Mouse (Mus musculus) spleen, adult 2 months (tissue): Measurements from ENCODE around the gene Alkbh7. TPM values are rescaled to one million over a fixed set of nuclear protein-coding genes. Genes with fewer than 3 reads are reported as not detected.
A peak's percentile ranks its signal among the peaks of the same experiment; 100 is the strongest.

Experiments
- DNase-seq, 2 experiments: peaks; one replicate each; pipeline versions ENCODE4 v3.0.0 to v3.0.0-alpha.2; 2012 to 2021; ENCODE audit warnings: low spot score in 2 of 2, low read depth in 1 of 2
- H3K27ac ChIP-seq: fragments of 200-500 bp; 2 replicates; pipeline ENCODE4 v1.5.1; 2012; ENCODE audit warnings: low read length, inconsistent platforms; ENCODE audit not compliant: insufficient read depth
- H3K27me3 ChIP-seq: fragments of 200-500 bp; 2 replicates; pipeline ENCODE4 v1.6.1; 2012; ENCODE audit warnings: mild to moderate bottlenecking, moderate library complexity, low read length, inconsistent platforms; ENCODE audit not compliant: control insufficient read depth, insufficient read depth
- H3K36me3 ChIP-seq: fragments of 200-500 bp; 2 replicates; pipeline ENCODE4 v1.6.1; 2012; ENCODE audit warnings: mild to moderate bottlenecking, low read length, inconsistent platforms; ENCODE audit not compliant: control insufficient read depth, insufficient read depth
- H3K4me1 ChIP-seq: fragments of 200-500 bp; 2 replicates; pipeline ENCODE4 v1.6.1; 2011; ENCODE audit warnings: inconsistent platforms; ENCODE audit not compliant: control insufficient read depth, insufficient read depth, insufficient read length
- H3K4me3 ChIP-seq: fragments of 200-500 bp; 2 replicates; pipeline ENCODE4 v1.5.1; 2011; ENCODE audit warnings: mild to moderate bottlenecking, inconsistent platforms; ENCODE audit not compliant: insufficient read depth, insufficient read length; ENCODE audit errors: extremely low read depth
- CTCF ChIP-seq: fragments of 200-500 bp; IDR thresholded peaks from 2 replicates; pipeline ENCODE4 v1.5.1; 2011; ENCODE audit warnings: mild to moderate bottlenecking, inconsistent platforms; ENCODE audit not compliant: insufficient read depth, insufficient read length, insufficient replicate concordance; ENCODE audit errors: extremely low read depth
- POLR2A ChIP-seq: fragments of 200-500 bp; IDR thresholded peaks from 2 replicates; pipeline ENCODE4 v1.6.1; 2011; ENCODE audit warnings: low read depth, low read length, inconsistent platforms
- WGBS: fragments of 180-500 bp; shearing (Covaris S2); methylation state at CpG from one replicate; pipeline ENCODE4 v1.1.7; 2018; 5-methylcytosine and 5-hydroxymethylcytosine counted together
- polyA plus RNA-seq: library from polyadenylated mRNA; depleted of rRNA; stranded (reverse); fragments of >200 nt; gene quantifications from 2 replicates; pipeline ENCODE4 v1.2.3, GENCODE M21; 2012

Alkbh7 gene
- polyA plus RNA-seq, 1 experiment, result 22.3 TPM

DNA sequence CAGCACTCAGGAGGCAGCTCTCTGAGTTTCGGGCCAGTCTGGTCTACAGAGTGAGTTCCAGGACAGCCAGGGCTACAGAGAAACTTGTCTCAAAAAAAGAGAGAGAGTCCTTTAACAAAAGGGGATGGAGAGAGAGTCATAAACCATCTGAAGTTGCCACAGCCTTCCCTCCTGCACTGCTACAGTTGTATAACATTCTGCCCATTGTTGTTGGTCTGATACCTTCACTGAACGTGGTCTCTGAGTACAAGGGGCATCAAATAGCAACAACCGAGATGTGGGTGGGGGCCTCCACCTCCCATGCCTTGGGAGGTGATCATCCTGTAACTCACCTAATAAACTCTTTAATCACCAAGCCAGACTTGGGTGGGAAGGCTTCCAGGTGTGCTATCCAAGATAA, 11.5 kb upstream of the Alkbh7 start:
- TF ChIP-seq POLR2A (no peak), CTCF (no peak)
- Histone ChIP-seq H3K36me3 (no peaks in the 10 kb centered on the region), H3K27ac (no peak overlapping the region), H3K4me3 (no peak overlapping the region), H3K4me1 (no peaks in the 10 kb centered on the region), H3K27me3 (no peaks in the 10 kb centered on the region)
- WGBS, result 83% methylated on average over 3 of the region's 3 CpGs
- no peak for DNase-seq

GRCm38 (mm10) chr17:56986105-56986805, 10.9 kb upstream of the Alkbh7 start:
- H3K27me3 ChIP-seq, result no peaks in the 10 kb centered on the region
- DNase-seq, result no peak
- H3K27ac ChIP-seq, result no peak overlapping the region
- 94% methylated on average over 3 of the region's 3 CpGs for WGBS
- H3K36me3 ChIP-seq, result no peaks in the 10 kb centered on the region
- TF ChIP-seq POLR2A (no peak), CTCF (no peak)
- H3K4me1 ChIP-seq, result peaks cover 5% of the 10 kb centered on the region; the same call in 1 of the 2 replicates
- no peak overlapping the region for H3K4me3 ChIP-seq

- WGBS, result 82% methylated on average over 7 of the region's 7 CpGs
- peak in 1 of 2 experiments; percentile 5 for DNase-seq
- no peaks in the 10 kb centered on the region for H3K27me3 ChIP-seq
- no peak for TF ChIP-seq CTCF
- TF ChIP-seq POLR2A, result no peak
- peaks cover 6% of the 10 kb centered on the region; the same call in 1 of the 2 replicates for H3K4me1 ChIP-seq
- no peak overlapping the region for H3K27ac ChIP-seq
- H3K4me3 ChIP-seq, result no peak overlapping the region
- peaks cover 10% of the 10 kb centered on the region for H3K36me3 ChIP-seq
These were observed 8.7 kb upstream of the Alkbh7 start for GRCm38 (mm10) chr17:56988441-56988840.

- H3K27me3 ChIP-seq, result no peaks in the 10 kb centered on the region
- 70% methylated on average over 7 of the region's 7 CpGs for WGBS
- TF ChIP-seq CTCF, result no peak
- TF ChIP-seq POLR2A, result no peak
- H3K4me3 ChIP-seq, result no peak overlapping the region
- peaks cover 6% of the 10 kb centered on the region; the same call in 1 of the 2 replicates for H3K4me1 ChIP-seq
- H3K36me3 ChIP-seq, result peaks cover 14% of the 10 kb centered on the region
- H3K27ac ChIP-seq, result no peak overlapping the region
- DNase-seq, result peak in 1 of 2 experiments; percentile 2
These were observed 8.2 kb upstream of the Alkbh7 start for GRCm38 (mm10) chr17:56988921-56989430.

DNA sequence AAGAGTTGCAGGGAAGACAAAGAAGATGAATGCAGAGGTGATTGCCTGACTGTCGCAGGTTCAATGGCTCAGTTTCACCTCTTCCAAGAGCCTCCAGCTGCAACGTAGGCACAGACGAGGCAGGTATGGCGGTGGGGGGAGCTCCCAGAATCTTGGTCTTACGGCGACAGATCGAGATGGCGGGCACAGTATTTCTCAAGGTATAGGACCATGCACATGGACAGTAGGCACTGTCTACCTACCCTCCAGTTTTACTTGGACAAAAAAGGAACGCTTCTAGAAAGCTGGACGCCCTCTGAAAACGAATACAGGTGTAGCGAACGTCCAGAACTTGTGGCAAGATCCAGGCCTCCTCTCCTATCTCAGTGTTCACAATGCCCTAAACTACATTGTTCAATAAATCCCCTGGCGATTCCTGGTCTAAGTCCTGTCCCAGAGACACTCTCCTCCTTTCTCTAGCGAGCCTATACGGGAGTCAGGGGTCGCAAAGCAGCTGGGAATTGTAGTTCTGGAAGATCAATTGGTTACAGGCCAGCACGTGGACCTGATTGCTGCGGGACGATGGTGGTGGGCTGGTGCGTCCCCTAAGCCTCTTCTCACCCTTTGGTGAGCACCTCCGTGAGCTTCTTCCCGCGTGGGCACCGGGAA, 7.5 kb upstream of the Alkbh7 start:
- DNase-seq, result peak in 1 of 2 experiments; percentile 26
- WGBS, result under 1% methylated on average over 25 of the region's 25 CpGs
- Histone ChIP-seq H3K27ac (peak overlapping the region; percentile 82), H3K4me3 (peak overlapping the region; percentile 92), H3K4me1 (peaks cover 6% of the 10 kb centered on the region; the same call in 1 of the 2 replicates), H3K36me3 (peaks cover 17% of the 10 kb centered on the region), H3K27me3 (no peaks in the 10 kb centered on the region)
- TF ChIP-seq CTCF, result no peak
- no peak for TF ChIP-seq POLR2A

- H3K36me3 ChIP-seq, result peaks cover 19% of the 10 kb centered on the region
- H3K27ac ChIP-seq, result peak within 1 kb of the TSS; percentile 85
- DNase-seq, result peak; percentile 94 to 98
- H3K4me3 ChIP-seq, result peak within 1 kb of the TSS; percentile 92
- TF ChIP-seq CTCF, result no peak
- TF ChIP-seq POLR2A, result peak; percentile 91
- peaks cover 6% of the 10 kb centered on the region; the same call in 1 of the 2 replicates for H3K4me1 ChIP-seq
- 1% methylated on average over 52 of the region's 52 CpGs for WGBS
- H3K27me3 ChIP-seq, result no peaks in the 10 kb centered on the region
These were observed 6.9 kb upstream of the Alkbh7 start, which contains the start of gene Clpp for GRCm38 (mm10) chr17:56990115-56990746. TSS of gene Clpp (plus strand) at chr17:56990305.

DNA sequence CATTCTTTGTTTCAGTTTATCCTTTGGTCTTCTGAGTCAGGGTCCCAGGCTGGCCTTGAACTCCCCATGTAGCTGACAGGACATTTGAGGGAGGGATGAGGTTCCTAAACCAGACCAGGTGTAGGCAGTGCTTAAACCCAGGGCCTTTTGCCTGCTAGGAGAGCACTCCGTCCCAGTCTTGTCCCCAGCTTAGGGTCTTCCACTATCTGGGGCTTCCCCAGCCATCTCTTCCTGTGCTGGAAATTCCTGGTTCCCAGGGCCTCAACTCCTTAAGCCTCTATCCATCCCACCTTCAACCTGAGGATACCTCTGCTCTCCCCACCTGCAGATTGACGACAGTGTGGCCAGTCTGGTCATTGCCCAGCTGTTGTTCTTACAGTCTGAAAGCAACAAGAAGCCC, 6.2 kb upstream of the Alkbh7 start:
- Histone ChIP-seq H3K27ac (no peak overlapping the region), H3K4me1 (peaks cover 6% of the 10 kb centered on the region; the same call in 1 of the 2 replicates), H3K27me3 (no peaks in the 10 kb centered on the region), H3K36me3 (peaks cover 25% of the 10 kb centered on the region), H3K4me3 (peak overlapping the region; percentile 5; the same call in 1 of the 2 replicates)
- DNase-seq, result no peak
- no peak for TF ChIP-seq CTCF
- TF ChIP-seq POLR2A, result no peak
- 81% methylated on average over 2 of the region's 2 CpGs for WGBS
